ENCODE assay signal across 7 mouse cellular contexts in genomic region chr14:54516710-54517310, GRCm38 (mm10). TPM values are rescaled to one million over a fixed set of nuclear protein-coding genes. Genes with fewer than 3 reads are reported as not detected.
DNase-seq lines count a peak whose midpoint lies in the region; ATAC-seq and TF ChIP-seq lines count a peak whose summit lies in the region.

No protein-coding gene starts in this region.

- no peaks in the 10 kb centered on the region for H3K79me2 ChIP-seq in liver, adult 2 months (ENCODE audit: control insufficient read depth, insufficient read depth, low read length)

- H3K4me3 ChIP-seq in liver, adult 2 months (ENCODE audit: insufficient read depth, low read depth, low read length) = peak overlapping the region; percentile 80
- peak overlapping the region; percentile 65 for H3K4me3 ChIP-seq in embryonic facial prominence, embryonic 14.5 days (ENCODE audit: low read depth, low read length)
- H3K4me3 ChIP-seq in intestine, embryonic 16.5 days (ENCODE audit: low read length) = peak overlapping the region; percentile 78
- H3K4me3 ChIP-seq in neural tube, embryonic 14.5 days (ENCODE audit: low read depth, low read length) = peak overlapping the region; percentile 57

- no peaks in the 10 kb centered on the region for H3K27me3 ChIP-seq in liver, adult 2 months (ENCODE audit: control insufficient read depth, insufficient read depth, low read length)
- no peaks in the 10 kb centered on the region for H3K27me3 ChIP-seq in embryonic facial prominence, embryonic 14.5 days (replicated peaks; ENCODE audit: control insufficient read depth, insufficient read depth, low read length)
- H3K27me3 ChIP-seq in intestine, embryonic 16.5 days (replicated peaks; ENCODE audit: control insufficient read depth, insufficient read depth, low read length) = no peaks in the 10 kb centered on the region
- no peaks in the 10 kb centered on the region for H3K27me3 ChIP-seq in neural tube, embryonic 14.5 days (ENCODE audit: control insufficient read depth, insufficient read depth, low read length)

- peak overlapping the region; percentile 57 for H3K4me2 ChIP-seq in embryonic facial prominence, embryonic 14.5 days (ENCODE audit: low read depth, low read length)
- peak overlapping the region; percentile 59 for H3K4me2 ChIP-seq in intestine, embryonic 16.5 days (ENCODE audit: low read depth, low read length)
- peak overlapping the region; percentile 53 for H3K4me2 ChIP-seq in neural tube, embryonic 14.5 days (ENCODE audit: low read depth, low read length)

- H3K9ac ChIP-seq in liver, adult 2 months (ENCODE audit: low read depth, low read length) = peak overlapping the region; percentile 78
- H3K9ac ChIP-seq in embryonic facial prominence, embryonic 14.5 days (ENCODE audit: low read depth, low read length) = peak overlapping the region; percentile 71
- H3K9ac ChIP-seq in intestine, embryonic 16.5 days (ENCODE audit: low read depth, low read length) = peak overlapping the region; percentile 84
- peak overlapping the region; percentile 73 for H3K9ac ChIP-seq in neural tube, embryonic 14.5 days (replicated peaks; ENCODE audit: low read depth, low read length)

- 1% methylated on average over 17 of the region's 17 CpGs for WGBS in liver, adult 2 months
- 5% methylated on average over 17 of the region's 17 CpGs for WGBS in embryonic facial prominence, embryonic 14.5 days
- 3% methylated on average over 17 of the region's 17 CpGs for WGBS in intestine, embryonic 16.5 days
- 6% methylated on average over 17 of the region's 17 CpGs for WGBS in neural tube, embryonic 14.5 days

- ATAC-seq in embryonic facial prominence, embryonic 14.5 days (ENCODE audit: low read depth) = peak; percentile 28
- ATAC-seq in intestine, embryonic 16.5 days = peak; percentile 67
- no peak; the same call in 1 of the 2 replicates for ATAC-seq in neural tube, embryonic 14.5 days (ENCODE audit: low read depth)

- H3K9me3 ChIP-seq in embryonic facial prominence, embryonic 14.5 days (ENCODE audit: control insufficient read depth, low read length) = 0 out of 2 replicates have a peak, but pooled peaks cover 4% of the 10 kb centered on the region
- no peaks in the 10 kb centered on the region for H3K9me3 ChIP-seq in intestine, embryonic 16.5 days (ENCODE audit: control insufficient read depth, low read length)
- no peaks in the 10 kb centered on the region for H3K9me3 ChIP-seq in neural tube, embryonic 14.5 days (ENCODE audit: control insufficient read depth, low read length)

- no peak for TF ChIP-seq POLR2A in liver, adult 2 months (IDR thresholded peaks at IDR 0.05; ENCODE audit: extremely low read depth, insufficient read depth, low read length)

- peak overlapping the region; percentile 22 for H3K27ac ChIP-seq in liver, adult 2 months (replicated peaks; ENCODE audit: insufficient read depth, low read depth, low read length)
- peak overlapping the region; percentile 69 for H3K27ac ChIP-seq in embryonic facial prominence, embryonic 14.5 days (replicated peaks; ENCODE audit: low read depth, low read length)
- peak overlapping the region; percentile 59; the same call in 1 of the 2 replicates for H3K27ac ChIP-seq in intestine, embryonic 16.5 days (ENCODE audit: low read length)
- H3K27ac ChIP-seq in neural tube, embryonic 14.5 days (ENCODE audit: low read depth, low read length) = peak overlapping the region; percentile 76

- H3K36me3 ChIP-seq in liver, adult 2 months (ENCODE audit: control insufficient read depth, insufficient read depth, low read length) = peaks cover 25% of the 10 kb centered on the region
- H3K36me3 ChIP-seq in embryonic facial prominence, embryonic 14.5 days (ENCODE audit: control insufficient read depth, insufficient read depth, low read length) = peaks cover 37% of the 10 kb centered on the region
- H3K36me3 ChIP-seq in intestine, embryonic 16.5 days (ENCODE audit: control insufficient read depth, insufficient read depth, low read length) = peaks cover 25% of the 10 kb centered on the region
- peaks cover 26% of the 10 kb centered on the region for H3K36me3 ChIP-seq in neural tube, embryonic 14.5 days (ENCODE audit: control insufficient read depth, insufficient read depth, low read length)

- no peak for TF ChIP-seq CTCF in liver, adult 2 months (IDR thresholded peaks at IDR 0.05; ENCODE audit: low read depth, low read length)

- peak; percentile 9 for DNase-seq in liver, adult 2 months (ENCODE audit: extremely low read depth, low read depth, low spot score)
- no peak for DNase-seq in liver
- DNase-seq in embryonic facial prominence, embryonic 14.5 days (ENCODE audit: low spot score) = no peak
- no peak for DNase-seq in layer of hippocampus, postnatal 10 days (ENCODE audit: low spot score in 2 of 2)
- DNase-seq in right cerebral cortex, adult 2 months (ENCODE audit: low spot score in 2 of 2) = no peak

- H3K4me1 ChIP-seq in liver, adult 2 months (ENCODE audit: control insufficient read depth, insufficient read depth, low read length) = peaks cover 7% of the 10 kb centered on the region
- peaks cover 8% of the 10 kb centered on the region for H3K4me1 ChIP-seq in embryonic facial prominence, embryonic 14.5 days (ENCODE audit: control insufficient read depth, insufficient read depth, low read length)
- peaks cover 6% of the 10 kb centered on the region; the same call in 1 of the 2 replicates for H3K4me1 ChIP-seq in intestine, embryonic 16.5 days (ENCODE audit: control insufficient read depth, insufficient read depth, low read length)
- peaks cover 8% of the 10 kb centered on the region; the same call in 1 of the 2 replicates for H3K4me1 ChIP-seq in neural tube, embryonic 14.5 days (ENCODE audit: control insufficient read depth, insufficient read depth, low read length)

RNA-seq across cellular contexts. Expression of gene Prmt5, which starts 0.5 kb away (rescaled TPM):
- total RNA-seq in liver, adult 2 months (2014; rRNA removed) = 7.4 and 8.0 TPM in 2 replicates
- 9.5 and 17.0 TPM in 2 replicates for polyA plus RNA-seq in liver, adult 2 months (2012; rRNA removed)
- 65.3 and 75.7 TPM in 2 replicates for polyA plus RNA-seq in embryonic facial prominence, embryonic 14.5 days (2014; fragmentation: Nextera tagmentation; extraction: Ambion mirVana)
- polyA plus RNA-seq in intestine, embryonic 16.5 days (2015; fragmentation: Nextera tagmentation; extraction: Ambion mirVana) = 67.2 and 71.8 TPM in 2 replicates
- polyA plus RNA-seq in neural tube, embryonic 14.5 days (2014; fragmentation: Nextera tagmentation; extraction: Ambion mirVana) = 97.9 and 99.1 TPM in 2 replicates
- total RNA-seq in layer of hippocampus, postnatal 10 days (2021) = 10 to 100 TPM; 82.2 to 91.8 TPM

RNA-seq across cellular contexts. Expression of gene Haus4, which starts 37.6 kb away (rescaled TPM):
- 13.7 and 13.8 TPM in 2 replicates for total RNA-seq in liver, adult 2 months (2014; rRNA removed)
- polyA plus RNA-seq in liver, adult 2 months (2012; rRNA removed) = 7.4 and 10.9 TPM in 2 replicates
- 40.4 and 44.3 TPM in 2 replicates for polyA plus RNA-seq in embryonic facial prominence, embryonic 14.5 days (2014; fragmentation: Nextera tagmentation; extraction: Ambion mirVana)
- 46.9 and 56.0 TPM in 2 replicates for polyA plus RNA-seq in intestine, embryonic 16.5 days (2015; fragmentation: Nextera tagmentation; extraction: Ambion mirVana)
- polyA plus RNA-seq in neural tube, embryonic 14.5 days (2014; fragmentation: Nextera tagmentation; extraction: Ambion mirVana) = 22.0 and 23.0 TPM in 2 replicates
- total RNA-seq in layer of hippocampus, postnatal 10 days (2021) = 1 to 10 TPM; 4.7 to 6.7 TPM

RNA-seq across cellular contexts. Expression of gene Rem2, which starts 40.9 kb away (rescaled TPM):
- not detected in 2 replicates for total RNA-seq in liver, adult 2 months (2014; rRNA removed)
- polyA plus RNA-seq in liver, adult 2 months (2012; rRNA removed) = 0.10 TPM in 1 of 2 replicates, not detected in the other
- polyA plus RNA-seq in embryonic facial prominence, embryonic 14.5 days (2014; fragmentation: Nextera tagmentation; extraction: Ambion mirVana) = 1.7 and 2.1 TPM in 2 replicates
- polyA plus RNA-seq in intestine, embryonic 16.5 days (2015; fragmentation: Nextera tagmentation; extraction: Ambion mirVana) = 1.2 and 1.6 TPM in 2 replicates
- polyA plus RNA-seq in neural tube, embryonic 14.5 days (2014; fragmentation: Nextera tagmentation; extraction: Ambion mirVana) = 42.1 and 42.8 TPM in 2 replicates
- 10 to 100 TPM; 26.9 to 31.5 TPM for total RNA-seq in layer of hippocampus, postnatal 10 days (2021)

RNA-seq across cellular contexts. Expression of gene Lrp10, which starts 52.9 kb away (rescaled TPM):
- 7.1 and 10.4 TPM in 2 replicates for total RNA-seq in liver, adult 2 months (2014; rRNA removed)
- 41.3 and 50.3 TPM in 2 replicates for polyA plus RNA-seq in liver, adult 2 months (2012; rRNA removed)
- polyA plus RNA-seq in embryonic facial prominence, embryonic 14.5 days (2014; fragmentation: Nextera tagmentation; extraction: Ambion mirVana) = 41.0 and 43.4 TPM in 2 replicates
- polyA plus RNA-seq in intestine, embryonic 16.5 days (2015; fragmentation: Nextera tagmentation; extraction: Ambion mirVana) = 53.4 and 65.3 TPM in 2 replicates
- polyA plus RNA-seq in neural tube, embryonic 14.5 days (2014; fragmentation: Nextera tagmentation; extraction: Ambion mirVana) = 26.0 and 35.8 TPM in 2 replicates
- total RNA-seq in layer of hippocampus, postnatal 10 days (2021) = 10 to 100 TPM; 40.3 to 42.2 TPM

Comparison
In these comparisons a context has a peak if more than half of its experiments do, and no peak if none do; other contexts are left out.
1. H3K27ac ChIP-seq: peak in every context shown above with its lines; median percentile 76 in neural tube, embryonic 14.5 days; 69 in embryonic facial prominence, embryonic 14.5 days; 59 in intestine, embryonic 16.5 days; 22 in liver, adult 2 months.
2. RNA of gene Rem2, which starts 40.9 kb away (polyA plus RNA-seq): 42.1 to 42.8 TPM in neural tube, embryonic 14.5 days; 1.7 to 2.1 TPM in embryonic facial prominence, embryonic 14.5 days, 1.2 to 1.6 TPM in intestine, embryonic 16.5 days and 0.10 TPM in liver, adult 2 months; every median in the first group is over 10 times any median in the second.
3. Peak in every context shown above with its lines, with median percentiles within 50 percentile points of each other: H3K4me3 ChIP-seq, H3K9ac ChIP-seq and H3K4me2 ChIP-seq.